Mouse (Mus musculus) olfactory bulb, adult 2 months (tissue): ENCODE measurements around the gene Slc41a2.

Experiments
- CTCF ChIP-seq: fragments of 200-500 bp; IDR thresholded peaks from 2 replicates; pipeline ENCODE4 v1.5.1; 2012; ENCODE audit warnings: low read depth, mild to moderate bottlenecking, low read length, moderate library complexity; ENCODE audit not compliant: insufficient read depth
- POLR2A ChIP-seq: fragments of 200-500 bp; IDR thresholded peaks from 2 replicates; pipeline ENCODE4 v1.6.1; 2012; ENCODE audit warnings: mild to moderate bottlenecking, low read depth, low read length, moderate library complexity; ENCODE audit not compliant: insufficient read depth

GRCm38 (mm10) chr10:83184480-83185069, 153.1 kb downstream of the Slc41a2 start:
- TF ChIP-seq POLR2A (no peak), CTCF (no peak)
